Mouse (Mus musculus) cerebellum, adult 8-10 months (tissue): Measurements from ENCODE around the gene Bri3.

Experiments used
- DNase-seq: peaks from one replicate; pipeline ENCODE4 v3.0.0; 2022

Bri3 gene

DNA sequence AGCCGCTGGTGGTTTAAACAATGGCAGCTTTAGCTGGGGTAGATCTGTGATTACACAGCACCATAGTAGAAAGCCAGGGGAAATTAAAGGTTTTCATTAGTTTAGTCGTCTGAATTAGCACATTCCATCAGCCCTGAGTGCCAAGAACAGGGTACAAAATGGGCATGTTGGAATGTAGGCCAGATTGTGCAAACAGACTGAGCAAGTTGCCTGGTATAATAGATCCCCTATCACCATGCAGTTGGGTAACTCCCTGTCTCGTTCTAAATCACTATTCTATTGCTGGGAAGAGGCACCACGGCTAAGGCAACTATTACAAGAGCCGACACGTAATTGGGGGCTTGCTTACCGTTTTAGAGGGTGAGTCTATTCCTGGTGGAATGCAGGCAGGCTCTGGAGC lies 9.5 kb upstream of the Bri3 start:
- no peak for DNase-seq

DNA sequence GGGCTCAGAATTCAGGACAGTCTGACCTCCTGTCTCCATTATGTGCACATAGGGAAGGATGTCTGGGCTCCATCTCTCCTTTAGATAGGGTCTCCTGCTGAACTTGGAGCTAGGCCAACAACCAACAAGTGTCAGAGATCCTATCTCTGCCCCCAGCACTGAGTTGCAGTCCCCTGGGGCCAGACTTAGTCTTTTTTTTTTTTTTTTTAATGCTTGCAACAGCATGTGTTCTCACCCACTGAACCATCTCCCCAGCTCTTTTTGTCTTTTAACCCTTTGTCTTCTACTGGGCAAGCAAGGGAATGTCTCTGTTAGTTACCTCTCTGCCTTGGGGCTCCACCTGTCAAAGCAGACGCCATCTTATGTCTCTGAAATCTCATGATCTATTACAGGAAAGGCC lies 5.3 kb upstream of the Bri3 start:
- DNase-seq = no peak

DNA sequence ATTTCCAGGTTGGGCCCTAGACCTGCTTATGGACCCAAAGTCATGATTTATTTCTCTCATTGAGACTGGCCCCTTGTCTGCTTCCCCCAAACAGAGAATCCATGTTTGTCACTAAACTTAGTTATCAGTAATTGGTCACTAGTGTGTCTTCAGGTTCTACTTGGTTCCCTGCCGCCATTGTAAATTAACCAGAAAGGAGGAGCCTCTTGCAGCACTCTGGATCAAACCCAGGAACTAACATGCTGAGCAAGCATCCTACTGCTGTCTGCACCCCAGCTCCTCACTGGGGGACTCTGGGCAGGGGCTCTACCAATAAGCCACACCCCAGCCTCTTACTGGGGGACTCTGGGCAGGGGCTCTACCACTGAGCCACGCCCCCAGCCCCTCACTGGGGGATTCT lies 1.4 kb downstream of the Bri3 start:
- no peak for DNase-seq

DNA sequence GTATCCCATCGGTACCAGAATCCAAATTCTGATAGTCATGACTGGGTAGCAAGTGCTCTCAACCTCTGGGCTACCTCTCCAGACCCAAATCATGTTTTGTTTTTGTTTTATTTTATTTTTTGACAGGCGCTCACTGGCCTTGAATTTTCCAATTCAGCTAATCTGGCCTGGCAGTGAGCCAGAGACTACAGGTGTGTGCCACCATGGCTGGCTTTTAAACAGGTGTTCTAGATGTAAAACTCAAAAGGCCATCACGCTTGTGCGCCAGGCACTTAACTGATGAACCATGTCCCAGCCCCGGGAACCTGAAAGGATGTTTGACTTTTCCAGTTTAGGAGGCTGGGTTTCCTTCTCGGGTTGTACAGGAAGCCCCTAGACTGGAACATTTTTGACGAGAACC lies 2.4 kb downstream of the Bri3 start:
- no peak for DNase-seq

DNA sequence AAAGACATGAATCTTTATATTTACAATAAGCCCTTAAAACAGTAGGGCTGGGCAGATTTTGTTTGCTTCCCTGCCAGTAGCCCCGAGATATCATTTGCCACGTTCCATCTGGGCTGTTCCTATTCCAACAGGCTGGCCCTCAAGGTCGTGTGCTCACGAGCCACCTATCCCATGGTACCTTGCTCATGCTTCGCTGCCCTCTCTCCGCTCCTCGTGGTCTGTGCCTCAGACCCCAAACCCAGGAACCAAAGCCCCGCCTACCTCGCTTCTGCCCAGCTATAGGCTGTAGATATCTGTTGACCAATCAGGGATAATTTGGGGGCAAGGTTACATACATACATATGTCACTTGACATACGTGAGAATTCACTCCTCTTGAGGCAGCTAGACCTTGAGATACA lies 3.1 kb downstream of the Bri3 start:
- DNase-seq = no peak

DNA sequence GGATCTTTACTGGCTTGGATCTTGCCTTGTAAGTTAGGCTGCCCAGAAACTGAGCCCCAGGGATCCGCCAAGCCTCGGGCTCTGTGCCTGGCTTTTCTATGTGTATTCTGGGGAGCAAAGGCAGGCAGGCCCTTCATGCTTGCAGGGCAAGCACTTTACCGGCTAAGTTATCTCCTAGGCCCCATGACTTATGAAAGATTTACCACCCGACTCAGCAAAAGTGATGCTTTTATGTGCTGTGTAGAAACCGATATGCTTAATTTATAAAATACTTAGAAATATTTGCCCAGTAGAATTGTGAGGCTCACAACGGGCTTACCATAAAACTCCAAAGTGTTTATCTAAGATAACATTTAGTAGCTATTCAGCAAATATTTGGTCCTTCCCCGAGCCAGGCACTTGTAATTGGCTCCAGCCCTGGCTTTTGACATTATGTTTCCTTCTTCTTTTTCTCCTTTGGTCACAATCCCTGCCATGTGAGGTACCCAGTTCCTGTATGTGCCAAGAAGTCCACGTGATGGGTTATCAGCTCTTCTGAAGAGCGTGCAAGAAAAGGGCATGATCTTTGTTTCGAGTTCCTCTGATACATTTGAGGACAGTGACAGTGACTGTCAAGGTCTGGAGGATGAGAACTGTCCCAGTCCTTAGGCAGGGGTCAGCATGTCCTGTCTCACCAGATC lies 3.8 kb downstream of the Bri3 start:
- no peak for DNase-seq

DNA sequence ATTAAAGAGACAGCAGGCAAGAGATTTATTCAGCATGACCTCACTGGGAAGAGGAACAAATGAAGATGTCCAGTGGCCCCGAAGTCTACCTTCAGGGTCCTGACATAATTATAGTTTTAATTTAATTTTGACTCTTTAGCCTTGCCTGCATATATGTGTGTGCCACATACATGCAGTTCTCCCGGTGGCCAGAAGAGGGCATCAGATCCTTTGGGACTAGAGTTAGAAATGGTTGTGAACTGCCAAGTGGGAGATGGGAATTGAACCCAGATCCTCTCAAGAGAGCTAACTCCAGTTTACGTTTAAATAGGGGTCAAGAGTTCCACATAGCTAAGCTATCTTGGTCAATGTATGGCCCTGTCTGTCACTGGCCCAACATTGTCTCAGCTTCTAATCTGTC lies 5.6 kb downstream of the Bri3 start:
- DNase-seq = no peak

DNA sequence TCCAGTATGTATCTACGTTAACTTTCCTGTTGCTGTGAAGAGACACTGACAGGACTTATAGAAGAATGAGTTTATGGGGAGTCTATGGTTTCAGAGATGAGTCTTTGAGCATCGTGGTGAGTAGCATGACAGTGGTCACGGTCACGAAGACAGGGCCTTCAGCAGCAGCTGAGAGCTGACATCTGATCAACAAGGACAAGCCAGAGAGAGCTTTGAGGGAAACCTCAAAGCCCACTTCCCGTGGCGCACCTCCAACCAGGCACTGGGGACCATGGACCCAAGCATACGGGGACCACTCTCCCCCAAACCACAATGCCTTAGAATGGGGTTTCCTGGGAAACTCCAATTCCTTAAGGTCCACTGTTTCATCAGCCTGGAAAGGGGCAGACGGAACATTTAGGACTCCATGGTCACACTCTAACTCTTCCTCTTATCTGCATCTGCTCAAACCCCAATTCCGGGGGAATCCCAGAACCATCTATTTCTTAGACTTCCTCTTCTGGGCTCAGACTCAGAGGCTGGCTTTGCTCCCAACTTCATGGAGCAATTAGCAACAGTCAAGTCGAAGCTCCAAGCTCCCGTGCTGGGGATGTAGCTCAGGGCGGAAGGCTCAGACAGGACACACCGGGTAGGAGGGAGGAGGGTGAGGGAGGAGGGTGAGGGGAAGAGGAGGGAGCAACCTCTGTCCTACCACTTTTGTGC lies 7.8 kb downstream of the Bri3 start:
- no peak for DNase-seq

DNA sequence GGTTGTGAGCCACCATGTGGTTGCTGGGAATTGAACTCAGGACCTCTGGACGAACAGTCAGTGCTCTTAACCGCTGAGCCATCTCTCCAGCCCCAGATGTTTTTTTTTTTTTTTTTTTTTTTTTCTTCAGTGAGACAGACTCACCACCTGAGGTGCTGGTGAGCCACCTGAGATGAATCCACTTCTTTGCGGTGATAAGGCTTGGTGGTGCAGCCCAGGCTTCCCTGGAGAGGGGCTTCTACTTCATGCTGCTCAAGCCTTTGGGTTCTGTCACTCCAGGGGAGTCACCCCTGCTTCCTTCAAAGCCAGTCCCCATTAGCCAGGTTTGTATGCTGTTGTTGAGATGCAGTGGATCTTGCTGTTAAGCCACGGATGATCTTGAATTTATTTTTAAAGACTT lies 9.0 kb downstream of the Bri3 start:
- no peak for DNase-seq

DNA sequence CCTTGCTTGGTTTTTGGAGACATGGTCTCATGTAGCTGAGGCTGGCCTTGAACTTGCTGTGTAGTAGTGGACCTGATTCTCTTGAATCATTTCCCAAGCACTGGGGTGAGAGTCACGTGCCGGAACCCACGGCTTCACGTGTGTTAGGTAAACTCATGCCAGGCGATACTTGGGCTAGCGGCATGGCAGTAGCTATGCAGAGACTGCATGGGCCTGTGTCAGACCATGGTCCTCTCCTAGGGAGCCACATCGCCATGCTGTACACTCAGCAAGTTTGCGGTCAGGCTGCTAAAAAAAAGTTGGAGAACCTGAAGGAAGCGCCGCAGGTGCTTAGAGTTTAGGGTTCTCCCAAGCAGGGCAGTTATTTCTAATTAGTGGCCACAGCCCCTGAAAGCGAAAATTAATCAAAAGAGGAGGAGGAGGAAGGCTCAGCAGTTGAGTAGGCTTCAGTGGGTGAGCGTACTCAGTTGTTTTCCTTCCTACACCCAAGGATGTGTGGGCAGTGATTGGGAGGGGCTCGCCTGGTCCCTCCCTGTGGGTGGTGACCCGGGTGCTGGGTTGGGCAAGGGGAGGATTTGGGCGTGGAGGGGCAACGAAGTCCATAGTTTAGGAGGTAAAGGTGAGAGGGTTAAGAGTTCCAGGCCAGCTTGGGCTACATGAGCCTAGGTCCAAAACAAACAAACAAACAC lies 10.0 kb downstream of the Bri3 start:
- no peak for DNase-seq

DNA sequence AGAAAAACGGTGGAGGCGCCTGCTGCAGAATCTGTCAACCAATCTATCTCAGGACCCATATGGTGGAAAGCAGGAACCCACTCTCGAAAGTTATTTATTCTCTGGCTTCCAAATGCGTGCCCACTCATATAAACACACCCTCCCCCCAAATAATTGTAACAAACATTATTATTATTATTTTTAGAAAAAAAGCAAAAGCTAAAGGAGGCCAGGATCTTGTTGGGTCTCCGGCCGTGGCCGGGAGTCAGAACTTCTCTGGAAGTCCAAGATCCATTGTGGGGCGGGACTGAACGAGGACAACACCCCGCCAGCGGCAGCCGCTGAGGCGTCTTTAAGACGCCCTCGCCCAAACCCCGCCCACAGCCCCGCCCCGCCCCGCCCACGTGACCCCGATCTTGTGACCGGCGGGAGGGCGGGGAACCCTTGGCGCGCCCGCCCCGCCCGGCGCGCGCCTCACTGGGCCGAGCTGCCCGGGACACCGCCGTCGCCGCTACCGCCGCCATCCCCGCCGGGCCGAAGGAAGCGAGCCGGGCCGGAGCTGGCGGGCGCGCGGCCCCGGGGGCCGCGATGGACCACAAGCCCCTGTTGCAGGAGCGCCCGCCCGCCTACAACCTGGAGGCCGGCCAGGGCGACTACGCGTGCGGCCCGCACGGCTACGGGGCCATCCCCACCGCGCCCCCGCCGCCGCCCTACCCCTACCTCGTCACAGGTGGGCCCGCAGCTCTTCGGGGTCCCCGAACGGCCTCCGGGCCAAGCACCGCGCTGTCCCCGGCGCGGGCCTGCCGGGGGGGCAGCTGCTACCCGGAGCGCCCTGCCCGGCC lies 10.8 kb downstream of the Bri3 start:
- peak; percentile 77 for DNase-seq

DNA sequence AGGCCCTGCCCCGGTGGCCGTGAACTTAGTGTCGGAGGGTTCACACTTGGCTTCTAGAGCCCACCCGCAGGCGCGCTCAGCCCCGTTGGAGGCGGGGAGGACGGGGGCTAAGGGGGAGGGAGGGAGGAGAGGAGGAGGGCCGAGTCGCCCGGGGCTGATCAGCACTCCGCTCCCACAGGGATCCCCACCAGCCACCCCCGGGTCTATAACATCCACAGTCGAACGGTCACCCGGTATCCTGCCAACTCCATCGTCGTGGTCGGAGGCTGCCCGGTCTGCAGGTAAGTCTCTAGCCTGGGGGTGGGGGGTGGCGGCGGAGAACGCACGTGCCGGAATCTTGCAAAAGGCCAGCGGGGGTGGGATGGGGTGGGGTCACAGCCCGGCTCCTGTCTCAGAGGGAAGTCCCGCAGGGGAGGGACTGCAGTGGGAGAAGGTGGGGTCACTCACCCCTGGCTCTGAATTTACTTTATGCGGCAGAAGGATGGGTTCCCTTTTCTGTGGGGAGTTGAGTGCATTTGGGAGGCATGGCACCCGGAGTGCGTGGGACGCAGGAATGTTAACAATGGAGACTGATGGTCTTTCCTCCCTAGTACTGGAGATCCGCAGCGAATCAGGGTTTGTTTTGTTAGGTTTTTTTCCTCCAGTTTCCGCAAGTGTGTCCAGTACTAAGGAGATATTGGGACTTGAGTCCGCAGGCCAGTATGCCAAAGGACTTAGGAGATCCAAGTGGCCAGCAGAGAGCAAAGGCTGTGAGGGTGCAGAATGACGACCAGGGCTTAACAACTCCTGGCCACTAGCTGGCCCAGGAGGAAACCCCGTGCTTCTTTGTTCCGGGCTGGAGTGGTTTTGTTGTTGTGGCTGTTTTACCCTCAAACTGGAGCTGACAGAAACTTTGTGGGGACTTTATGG lies 11.6 kb downstream of the Bri3 start:
- peak; percentile 37 for DNase-seq

DNA sequence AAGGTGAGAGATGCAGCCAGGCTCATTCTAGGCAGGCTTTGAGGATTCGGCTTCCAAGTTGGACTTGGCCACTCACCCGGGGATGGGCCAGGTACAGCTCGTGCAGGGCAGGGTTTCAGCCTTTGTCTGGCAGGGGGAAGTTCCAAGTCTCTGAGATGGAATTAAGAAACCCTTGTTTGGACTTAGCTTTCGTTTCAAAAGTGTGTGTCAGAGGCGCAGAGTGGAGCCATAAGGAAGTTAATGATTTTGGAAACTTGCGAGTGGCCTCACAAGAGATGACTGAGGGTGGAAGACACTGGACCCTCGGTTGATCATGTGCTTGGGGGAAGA lies 12.3 kb downstream of the Bri3 start:
- DNase-seq = no peak

DNA sequence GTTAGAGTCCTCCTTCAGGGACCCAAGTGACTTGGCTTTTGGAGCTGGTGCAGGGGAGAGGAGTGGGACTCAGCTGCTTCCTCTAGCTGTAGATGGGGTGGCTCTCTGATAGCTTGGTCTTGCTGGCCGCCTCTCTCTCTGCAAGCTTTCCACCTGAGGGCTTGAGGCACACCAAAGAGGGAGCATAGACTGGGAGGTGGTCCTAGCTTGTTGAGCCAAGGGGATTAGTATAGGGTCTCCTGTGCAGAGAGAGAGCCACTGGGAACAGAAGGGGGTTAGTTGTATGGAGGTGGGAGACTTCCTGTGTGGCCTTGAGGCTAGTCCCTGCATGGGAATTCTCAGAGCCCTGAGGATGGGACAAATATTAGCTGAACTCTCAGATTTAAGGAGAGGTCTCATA lies 12.7 kb downstream of the Bri3 start:
- no peak for DNase-seq

DNA sequence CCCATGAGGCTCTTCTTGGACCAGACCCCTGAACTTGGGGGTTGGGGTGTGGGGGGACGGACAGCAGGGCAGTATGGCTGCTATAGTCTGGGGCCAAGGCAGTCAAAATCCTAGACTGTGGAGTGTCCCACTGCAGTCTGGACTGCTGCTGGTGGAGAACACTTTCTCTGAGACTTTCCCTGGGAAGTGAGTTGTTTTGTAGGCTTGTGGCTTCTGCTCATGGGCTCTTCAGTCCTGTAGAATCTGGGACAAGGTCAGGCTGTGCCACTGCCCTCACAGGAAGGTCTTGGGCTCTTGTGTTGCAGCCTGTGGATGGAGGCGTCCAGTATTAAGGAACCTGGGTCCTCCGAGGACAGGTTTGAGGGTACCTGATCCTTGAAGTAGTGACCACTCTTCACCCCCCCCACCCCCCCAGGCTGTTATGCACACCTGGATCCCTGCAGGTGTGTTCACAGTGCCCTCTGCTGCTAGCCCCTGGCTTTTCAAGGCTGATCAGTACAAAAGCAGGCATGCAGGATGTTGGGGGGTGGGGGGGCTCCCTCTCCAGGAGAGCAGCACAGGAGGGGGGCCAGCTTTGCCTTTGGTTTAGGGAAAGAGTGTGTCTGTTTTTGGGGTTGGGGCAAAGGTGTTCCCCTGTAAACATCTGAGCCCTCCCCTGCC lies 13.3 kb downstream of the Bri3 start:
- DNase-seq = no peak

DNA sequence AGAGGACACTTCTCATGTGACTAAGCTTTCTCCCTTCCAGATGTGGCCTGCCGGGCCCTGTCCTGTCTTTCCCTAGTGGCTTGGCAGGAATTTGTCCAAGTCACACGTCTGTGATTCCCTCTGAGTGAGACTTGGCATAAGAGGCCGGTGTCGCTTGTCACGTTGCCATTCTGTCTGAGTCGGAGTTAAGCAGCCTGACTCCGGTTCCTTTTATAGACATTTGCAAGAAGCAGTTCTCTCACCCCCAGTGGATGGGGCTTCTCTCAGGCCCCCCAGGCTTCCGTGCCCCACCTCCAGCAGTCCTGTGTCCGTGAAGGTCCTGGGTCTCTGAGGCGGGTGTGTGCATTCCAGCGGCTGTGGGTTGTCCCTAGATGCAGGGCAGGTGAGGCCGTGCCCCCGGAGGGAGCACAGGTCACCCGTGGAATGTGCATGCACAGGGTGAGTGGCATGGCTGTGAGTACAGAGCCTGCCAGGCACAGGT lies 13.9 kb downstream of the Bri3 start:
- DNase-seq = no peak

DNA sequence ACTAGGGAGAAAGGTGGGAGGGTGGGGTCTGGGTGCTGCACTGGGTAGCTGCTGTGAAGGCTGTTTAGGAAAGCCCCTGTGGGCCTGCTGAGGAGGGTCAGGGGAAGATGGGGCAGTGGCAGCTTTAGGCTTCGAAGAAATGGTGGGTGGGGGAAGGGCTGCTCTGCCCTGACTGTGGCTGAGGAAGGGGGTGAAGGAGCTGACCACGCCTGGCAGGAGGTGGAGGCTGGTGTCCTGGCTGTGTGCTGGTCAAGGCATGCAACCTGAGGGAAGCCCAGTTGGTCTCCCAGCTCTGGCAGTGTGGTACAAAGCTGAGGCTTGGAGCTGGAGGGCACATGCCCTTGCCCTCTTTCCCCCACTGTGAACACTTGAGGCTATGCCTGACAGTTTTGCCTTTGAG lies 14.4 kb downstream of the Bri3 start:
- no peak for DNase-seq

DNA sequence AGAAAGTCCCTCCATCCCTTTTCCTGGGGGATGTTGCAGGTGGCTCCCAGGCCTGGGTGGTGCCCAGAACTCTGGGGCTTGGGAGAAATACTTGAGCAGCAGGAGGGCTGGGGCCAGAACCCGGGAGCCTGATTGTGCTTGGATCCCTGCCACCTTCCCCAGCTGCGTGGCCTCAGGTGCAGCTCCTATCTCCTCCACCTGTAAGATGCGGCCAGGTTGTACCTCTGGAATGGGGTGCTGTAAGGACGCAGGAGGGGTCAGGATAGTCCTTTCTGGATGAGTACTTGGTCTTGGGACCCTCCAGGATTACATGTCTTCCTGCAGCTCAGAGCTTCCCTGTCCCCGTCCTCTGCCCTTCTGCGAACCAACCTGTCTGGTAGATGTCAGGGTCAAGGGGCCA lies 15.0 kb downstream of the Bri3 start:
- DNase-seq = no peak

DNA sequence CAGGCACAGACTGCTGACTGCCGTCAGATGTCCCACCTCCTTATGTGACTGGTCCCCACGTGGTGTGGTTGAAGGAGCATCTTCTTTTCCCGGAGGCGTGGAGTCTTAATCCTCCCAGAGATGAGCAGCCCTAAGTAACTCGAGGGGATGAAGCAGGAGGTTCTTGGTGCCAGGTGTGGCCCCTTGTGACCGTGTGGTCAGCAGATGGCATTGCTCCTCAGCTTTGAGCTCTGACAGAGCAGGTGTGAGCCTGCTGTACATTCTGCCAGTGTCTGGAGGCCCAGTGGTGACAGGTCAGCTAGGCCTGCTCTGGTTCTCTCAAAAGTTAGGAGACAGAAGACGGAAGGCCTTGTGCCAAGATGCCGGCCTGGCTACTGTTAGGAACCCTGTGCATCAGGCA lies 16.2 kb downstream of the Bri3 start:
- DNase-seq = no peak

DNA sequence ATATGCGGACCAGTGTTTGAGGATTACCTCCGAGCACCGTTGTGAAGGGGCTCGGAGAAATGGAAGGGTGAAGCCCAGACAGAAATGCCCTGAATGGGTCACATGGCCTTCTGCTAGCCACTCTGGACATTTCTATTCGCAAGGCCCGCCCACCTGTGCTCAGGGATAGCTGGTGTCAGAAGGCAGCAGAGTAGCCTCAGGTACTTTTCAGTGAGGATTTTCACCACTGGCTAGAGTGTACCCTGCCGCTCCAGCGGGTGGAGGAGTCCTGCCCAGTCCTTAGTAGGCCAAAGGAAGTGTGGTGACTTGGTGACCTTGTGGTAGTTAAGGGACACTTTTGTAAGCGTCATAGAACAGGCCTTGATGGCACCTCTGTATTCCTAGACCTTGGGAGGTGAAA lies 17.1 kb downstream of the Bri3 start:
- no peak for DNase-seq

DNA sequence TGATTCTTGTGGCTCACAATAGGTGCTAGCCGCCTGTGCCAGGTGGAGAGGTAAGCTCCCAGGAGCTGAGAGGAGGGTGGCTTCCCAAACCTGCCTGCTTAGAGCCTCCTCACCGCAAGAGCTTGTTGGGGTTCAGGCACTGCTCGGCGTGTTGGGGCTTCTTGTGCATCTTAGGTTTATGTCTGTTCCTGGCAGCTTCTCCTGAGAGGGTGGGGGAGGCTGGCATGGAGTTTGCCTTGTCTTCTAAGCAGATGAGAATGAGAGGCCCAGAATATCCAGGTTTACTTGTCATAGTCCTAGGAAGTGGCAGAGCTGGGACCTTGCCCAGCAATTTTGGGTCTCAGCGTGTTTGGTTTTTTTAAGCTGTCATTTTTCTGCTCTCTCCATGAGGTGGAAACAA lies 17.6 kb downstream of the Bri3 start:
- DNase-seq = no peak

DNA sequence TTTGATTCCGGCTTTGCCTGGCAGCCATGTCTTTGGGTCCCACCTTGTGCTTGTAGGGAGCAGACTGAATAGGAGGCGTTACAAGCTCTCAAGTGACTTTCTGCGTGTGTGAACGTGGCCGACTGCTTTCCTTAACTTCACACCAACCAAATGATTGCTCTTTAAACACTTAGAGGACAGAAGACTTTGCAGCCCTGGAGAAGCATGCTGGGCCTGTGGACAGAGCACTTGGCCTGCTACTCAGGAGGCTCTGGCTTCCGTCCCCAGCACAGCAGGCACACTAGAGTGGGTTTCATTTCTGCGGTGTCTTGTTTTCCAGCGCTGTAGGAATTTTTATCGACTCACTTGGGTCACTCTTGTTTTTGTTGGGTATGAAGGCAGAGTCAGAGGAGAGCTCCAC lies 18.8 kb downstream of the Bri3 start:
- DNase-seq = no peak
